Mouse (Mus musculus) spleen, postnatal 36 days (tissue): Measurements from ENCODE around the gene Gm19426.
A peak's percentile ranks its signal among the peaks of the same experiment; 100 is the strongest.
"Not testable (repeated sequence)": the region's sequence is repeated elsewhere in the genome, so short reads cannot be mapped to it uniquely, and the experiment has no call there.

Experiments
- DNase-seq, 2 experiments: peaks; one replicate each; pipeline ENCODE4 v3.0.0; 2022; ENCODE audit warnings: low spot score in 2 of 2, mixed read lengths in 1 of 2

Gene Gm19426

DNA sequence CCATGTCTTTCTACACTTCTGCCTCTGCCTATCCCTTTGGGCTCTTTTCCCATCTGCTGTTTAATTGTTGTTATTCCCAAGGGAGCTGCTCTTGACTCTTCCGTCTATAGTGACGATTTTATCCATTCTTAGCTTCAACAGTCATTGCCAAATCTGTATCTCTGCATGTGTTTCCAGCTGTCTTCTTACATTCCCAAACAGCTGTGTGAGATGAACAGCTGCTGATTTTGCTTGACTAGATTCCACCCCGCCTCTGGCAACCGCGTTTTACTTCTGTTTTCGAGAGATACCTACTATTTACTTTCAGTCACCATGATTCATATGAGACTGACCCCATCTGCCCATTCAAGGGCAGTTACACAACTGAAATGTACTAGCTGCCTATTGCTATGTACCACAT, 6.7 kb upstream of the Gm19426 start:
- no peak for DNase-seq

- no peak for DNase-seq
Measured at GRCm38 (mm10) chr2:84744126-84744525, 671 bp upstream of the Gm19426 start.

- no peak for DNase-seq
Measured at GRCm38 (mm10) chr2:84742451-84743283, 788 bp downstream of the Gm19426 start.

GRCm38 (mm10) chr2:84741841-84742450, 1.5 kb downstream of the Gm19426 start:
- DNase-seq: no peak

DNA sequence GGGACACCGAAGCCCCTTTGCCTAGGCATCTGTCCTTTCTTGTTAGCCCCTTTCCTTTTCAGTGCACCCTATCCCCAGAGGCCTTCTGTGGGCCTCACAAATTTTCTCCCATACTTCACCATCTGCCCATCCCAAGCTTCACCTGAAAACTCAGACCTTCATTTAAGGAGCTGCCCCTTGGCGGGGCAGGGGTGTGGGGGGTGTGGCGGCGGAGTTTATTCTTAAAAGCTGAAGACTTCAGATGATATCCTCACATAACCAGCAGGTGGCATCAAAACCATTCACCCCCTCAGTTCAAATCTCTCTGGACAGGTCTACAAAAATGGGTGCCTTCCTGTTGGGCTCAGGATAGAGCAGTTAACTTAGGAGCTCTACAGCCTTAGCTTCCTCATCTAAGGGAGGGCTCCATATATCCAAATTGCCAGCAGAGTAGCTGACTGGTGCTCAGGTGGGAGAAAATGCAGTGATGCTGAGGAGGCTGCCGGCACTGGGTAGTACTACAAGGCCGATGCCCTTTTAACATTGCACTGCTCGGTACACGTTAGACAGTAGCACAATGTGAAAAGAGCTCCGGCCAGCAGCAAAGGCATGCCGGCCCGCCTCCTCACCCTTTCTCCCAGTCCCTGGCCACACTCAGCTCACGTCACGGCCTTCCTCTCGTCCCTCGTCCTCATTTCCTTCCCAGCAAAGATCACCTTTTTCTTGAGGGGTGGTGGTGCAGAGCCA, 2.7 kb downstream of the Gm19426 start:
- DNase-seq: no peak

- no peak for DNase-seq
Measured at GRCm38 (mm10) chr2:84738271-84738911, 5.1 kb downstream of the Gm19426 start.

GRCm38 (mm10) chr2:84737451-84737925, 6.0 kb downstream of the Gm19426 start:
- DNase-seq: no peak

DNA sequence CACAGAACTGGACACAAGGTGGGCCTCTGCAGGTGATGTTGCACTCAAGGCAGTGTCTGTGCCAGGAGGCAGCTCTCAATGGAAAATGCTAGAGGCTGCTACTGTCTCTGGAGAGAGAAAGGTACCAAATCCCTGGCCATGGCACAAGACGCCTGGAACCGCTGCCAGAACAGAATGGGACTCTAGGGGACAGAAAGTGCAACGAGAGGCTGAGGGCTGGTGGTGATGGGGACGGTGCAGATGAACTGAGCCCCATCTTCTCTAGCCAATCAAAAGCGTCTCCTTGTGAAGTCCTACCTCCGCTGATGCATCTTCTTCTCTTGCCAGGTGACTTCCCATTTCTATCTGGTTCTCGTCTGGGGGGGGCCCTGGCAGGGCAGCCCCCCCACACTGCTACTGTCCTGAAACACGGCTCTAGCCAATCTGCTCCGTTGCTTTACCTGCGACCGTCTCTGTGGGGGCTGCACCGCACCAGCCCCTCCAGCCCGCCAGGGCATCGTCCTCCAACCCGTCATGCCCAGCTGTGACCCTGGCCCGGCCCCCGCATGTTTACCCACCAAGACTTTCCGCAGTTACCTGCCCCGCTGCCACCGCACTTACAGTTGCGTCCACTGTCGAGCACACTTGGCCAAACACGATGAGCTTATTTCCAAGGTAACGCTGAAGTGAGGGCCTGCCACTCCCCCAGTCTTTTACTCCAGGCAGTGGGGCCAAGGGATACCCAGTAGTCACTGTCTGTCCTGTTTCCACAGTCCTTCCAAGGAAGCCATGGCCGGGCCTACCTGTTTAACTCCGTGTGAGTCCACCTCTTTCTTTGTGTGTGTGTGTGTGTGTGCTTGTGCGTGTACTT, 6.9 kb downstream of the Gm19426 start:
- DNase-seq: no peak

DNA sequence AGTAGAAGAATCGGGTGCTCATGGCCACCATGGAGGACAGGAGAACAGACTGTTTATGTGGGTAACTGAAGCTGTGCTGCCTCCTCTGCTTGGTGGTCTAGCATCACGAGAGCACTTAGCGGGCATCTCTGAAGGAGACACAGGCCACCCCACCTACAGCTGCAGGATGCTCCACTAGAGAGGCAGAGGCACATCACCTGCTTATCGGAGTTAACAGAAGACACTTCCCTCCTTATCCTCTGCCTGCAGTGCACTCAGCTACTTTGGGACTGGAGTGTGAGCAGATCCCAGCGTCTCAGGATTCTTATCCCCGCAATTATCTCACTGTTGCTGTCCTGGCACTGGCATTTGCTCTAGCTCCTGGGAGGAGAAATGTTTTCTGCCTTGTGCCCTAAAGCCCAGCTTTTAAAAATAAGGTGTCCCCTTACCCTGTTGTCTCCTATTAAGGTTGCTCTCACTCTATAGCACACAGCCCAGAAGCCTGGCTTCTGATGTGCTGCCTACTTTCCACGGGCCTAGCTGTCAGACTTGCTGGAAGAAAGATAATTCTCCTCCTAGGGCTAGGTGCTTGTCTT, 8.0 kb downstream of the Gm19426 start:
- DNase-seq: peak; percentile 67 to 80

GRCm38 (mm10) chr2:84734919-84735318, 8.5 kb downstream of the Gm19426 start:
- DNase-seq: no peak

- DNase-seq: no peak
Measured at GRCm38 (mm10) chr2:84734351-84734864, 9.0 kb downstream of the Gm19426 start.

GRCm38 (mm10) chr2:84733579-84734300, 9.7 kb downstream of the Gm19426 start, which contains the start of gene Ypel4:
Gene Ypel4, plus strand, starts transcription at chr2:84734058.
- DNase-seq: peak; percentile 37 to 58

- no peak for DNase-seq
Measured at GRCm38 (mm10) chr2:84732394-84732793, 11.1 kb downstream of the Gm19426 start.

- DNase-seq: no peak
Measured at GRCm38 (mm10) chr2:84731206-84731605, 12.2 kb downstream of the Gm19426 start.

DNA sequence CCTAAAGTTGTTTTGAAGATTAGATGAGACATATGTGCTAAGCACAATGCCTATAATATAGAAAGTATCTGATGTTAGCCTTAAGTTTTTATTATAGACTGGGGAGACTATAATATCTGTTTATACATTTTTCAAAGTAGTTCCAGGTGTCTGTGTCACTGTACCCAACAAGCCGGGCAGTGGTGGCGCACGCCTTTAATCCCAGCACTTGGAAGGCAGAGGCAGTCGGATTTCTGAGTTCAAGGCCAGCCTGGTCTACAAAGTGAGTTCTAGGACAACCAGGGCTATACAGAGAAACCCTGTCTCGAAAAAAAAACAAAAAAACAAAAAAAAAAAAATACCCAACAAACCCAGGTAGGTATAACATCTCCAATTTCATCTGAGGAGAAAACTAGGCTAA, 15.3 kb downstream of the Gm19426 start:
- DNase-seq: not testable (repeated sequence)

DNA sequence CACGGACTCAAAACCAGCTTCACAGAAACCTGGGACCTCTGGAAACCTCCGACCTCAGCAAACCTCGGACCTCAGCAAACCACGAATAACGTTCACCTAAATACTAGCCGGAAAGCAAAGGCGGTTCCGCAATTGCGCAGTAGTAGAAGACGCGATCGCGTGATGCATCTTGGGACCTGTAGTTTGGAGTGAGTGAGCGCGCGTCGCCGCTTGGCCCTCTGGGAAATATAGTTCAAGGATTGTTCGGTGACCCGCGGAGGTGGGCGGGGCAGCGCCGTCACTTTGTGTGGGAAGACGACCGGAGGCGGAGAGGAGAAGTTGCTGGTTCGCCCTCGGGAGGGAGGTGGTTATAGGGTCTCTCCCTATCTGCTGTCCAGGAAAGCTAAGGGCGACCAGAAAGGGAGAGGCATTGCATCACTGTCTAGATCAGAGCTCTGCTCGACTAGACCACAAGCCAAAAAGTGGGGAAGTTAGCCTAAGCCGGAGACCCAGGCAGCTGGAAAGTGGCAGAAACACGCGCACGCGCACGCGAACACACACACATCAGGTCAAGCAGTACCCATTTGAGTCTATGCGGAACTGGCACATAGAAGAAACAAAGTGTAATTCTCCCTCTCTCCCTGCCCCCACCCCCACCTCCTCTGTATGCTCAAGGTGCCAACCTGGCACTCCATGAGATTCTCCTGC, 16.1 kb downstream of the Gm19426 start, which contains the start of gene Clp1:
TSS of gene Clp1 (minus strand) at position 179 of the 687 bp plus-strand sequence.
- DNase-seq: peak; percentile 97 to 99

- DNase-seq: no peak
Measured at GRCm38 (mm10) chr2:84726716-84727115, 16.7 kb downstream of the Gm19426 start.

DNA sequence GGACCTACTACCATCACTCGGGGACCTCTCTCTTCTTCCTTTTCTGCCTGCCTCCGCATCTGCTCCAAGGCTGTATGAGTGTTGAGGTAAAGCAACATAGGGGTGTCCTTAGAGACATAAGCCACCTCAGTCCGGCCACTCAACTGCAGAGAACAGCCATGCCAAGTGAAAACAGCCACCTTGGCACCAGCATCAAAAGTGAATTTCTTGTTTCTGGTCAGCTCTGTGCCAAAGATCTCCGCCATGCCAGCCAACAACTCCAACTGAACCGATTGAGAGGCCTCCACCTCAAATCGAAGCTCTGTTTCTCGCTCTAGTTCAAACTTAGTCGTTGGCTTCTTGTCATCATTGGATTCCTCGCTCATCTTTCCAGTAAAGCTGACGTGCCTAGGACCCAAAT, 17.7 kb downstream of the Gm19426 start:
- no peak for DNase-seq

- no peak for DNase-seq
Measured at GRCm38 (mm10) chr2:84723856-84724255, 19.6 kb downstream of the Gm19426 start.
